Mouse (Mus musculus) lung, embryonic 16.5 days (tissue): ENCODE measurements around the gene Stag2. TPM values are rescaled to one million over a fixed set of nuclear protein-coding genes. Genes with fewer than 3 reads are reported as not detected.

Source experiments
- ATAC-seq: fragments of 200-750 bp; cut with Nextera tagmentation; 2 replicates; pipeline ENCODE4 v1.8.0; 2017; ENCODE audit warnings: low read depth, mild to moderate bottlenecking, moderate library complexity
- H3K27ac ChIP-seq: fragments of 300-500 bp; sonication (generic); 2 replicates; pipeline ENCODE4 v1.5.1; 2014; ENCODE audit warnings: mild to moderate bottlenecking, control low read depth, low read length
- H3K27me3 ChIP-seq: fragments of 300-500 bp; sonication (generic); 2 replicates; pipeline ENCODE4 v1.6.1; 2014; ENCODE audit warnings: low read depth, low read length, mixed read lengths; ENCODE audit not compliant: control insufficient read depth, insufficient read depth
- H3K36me3 ChIP-seq: fragments of 300-500 bp; sonication (generic); 2 replicates; pipeline ENCODE4 v1.6.1; 2014; ENCODE audit warnings: low read length; ENCODE audit not compliant: control insufficient read depth, insufficient read depth
- H3K4me1 ChIP-seq: fragments of 300-500 bp; sonication (generic); replicated peaks from 2 replicates; pipeline ENCODE4 v1.6.1; 2014; ENCODE audit warnings: low read length, mixed read lengths; ENCODE audit not compliant: control insufficient read depth, insufficient read depth
- H3K4me2 ChIP-seq: fragments of 300-500 bp; sonication (generic); 2 replicates; pipeline ENCODE4 v1.6.1; 2014; ENCODE audit warnings: low read depth, low read length, control low read depth
- H3K4me3 ChIP-seq: fragments of 300-500 bp; sonication (generic); 2 replicates; pipeline ENCODE4 v1.5.1; 2014; ENCODE audit warnings: mild to moderate bottlenecking, low read length, control low read depth
- H3K9ac ChIP-seq: fragments of 300-500 bp; sonication (generic); 2 replicates; pipeline ENCODE4 v1.6.1; 2014; ENCODE audit warnings: low read length, control low read depth
- H3K9me3 ChIP-seq: fragments of 300-500 bp; sonication (generic); 2 replicates; pipeline ENCODE4 v1.6.1; 2016; ENCODE audit warnings: low read length; ENCODE audit not compliant: control insufficient read depth
- WGBS: fragments of 180-500 bp; shearing (Covaris S2); extraction: QIAGEN DNeasy Blood & Tissue Kit; methylation state at CpG from one replicate; pipeline ENCODE4 v1.1.7; 2014; 5-methylcytosine and 5-hydroxymethylcytosine counted together
- polyA plus RNA-seq: library from polyadenylated mRNA; unstranded; fragments of >200 nt; fragmentation: Nextera tagmentation; extraction: Ambion mirVana; gene quantifications from 2 replicates; pipeline ENCODE4 v1.2.1, GENCODE M21; 2015

Gene Stag2
- polyA plus RNA-seq, 1 experiment from 2014 or later, result 54.6 TPM

DNA sequence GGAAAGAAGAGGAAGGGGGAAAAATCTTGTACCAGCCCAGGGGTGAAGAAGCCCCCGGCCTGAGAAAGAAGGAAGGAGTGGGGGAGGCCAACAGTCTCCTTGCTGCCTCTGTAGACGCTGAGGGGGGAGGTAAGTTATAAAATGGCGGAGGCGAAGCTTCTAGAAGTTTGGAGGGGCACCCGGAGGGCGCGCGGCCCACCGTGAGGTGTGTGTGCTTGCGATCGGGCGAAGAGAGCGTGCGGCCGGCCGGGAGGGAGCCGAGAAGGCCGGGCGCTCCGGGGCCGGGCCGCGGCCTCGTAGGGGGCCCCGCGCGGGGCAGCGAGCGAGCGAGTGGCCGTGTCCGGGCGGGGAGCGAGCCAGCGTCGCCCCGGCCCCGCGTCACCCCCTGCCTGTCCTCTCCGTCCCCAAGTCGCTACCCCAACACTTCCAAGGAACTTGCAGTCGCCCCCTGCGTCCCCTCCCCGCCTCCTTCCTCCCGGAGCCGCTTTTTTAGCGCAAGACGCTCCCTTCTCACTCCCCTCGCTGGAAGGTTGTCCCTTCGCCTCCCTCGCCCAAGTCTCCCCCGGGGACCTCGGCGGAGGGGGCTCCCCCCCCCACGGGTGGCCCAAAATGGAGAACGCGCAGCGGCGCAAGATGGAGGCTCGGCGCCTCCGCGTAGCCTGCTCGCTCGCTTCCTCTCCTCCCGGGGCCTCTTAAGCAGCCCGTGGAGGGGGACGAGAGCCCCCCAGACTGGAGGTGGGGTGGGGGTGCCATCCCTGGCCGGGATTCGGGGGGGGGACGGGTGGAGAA is 634 bp downstream of the Stag2 start:
- Histone ChIP-seq H3K4me2 (peak overlapping the region; percentile 50), H3K9ac (peak overlapping the region; percentile 94), H3K9me3 (no peaks in the 10 kb centered on the region), H3K27ac (peak overlapping the region; percentile 99), H3K4me1 (peaks cover 5% of the 10 kb centered on the region; the same call in 1 of the 2 replicates), H3K36me3 (no peaks in the 10 kb centered on the region), H3K4me3 (peak overlapping the region; percentile 64), H3K27me3 (no peaks in the 10 kb centered on the region)
- 13% methylated on average over 28 of the region's 71 CpGs for WGBS
- ATAC-seq, result peak; percentile 17

- Histone ChIP-seq H3K36me3 (no peaks in the 10 kb centered on the region), H3K27me3 (no peaks in the 10 kb centered on the region), H3K9me3 (no peaks in the 10 kb centered on the region), H3K4me1 (peaks cover 5% of the 10 kb centered on the region; the same call in 1 of the 2 replicates), H3K9ac (peak overlapping the region; percentile 94), H3K4me3 (peak overlapping the region; percentile 64), H3K4me2 (peak overlapping the region; percentile 55), H3K27ac (peak overlapping the region; percentile 99)
- WGBS, result 12% methylated on average over 19 of the region's 40 CpGs
- peak; percentile 75 for ATAC-seq
These were observed 1.4 kb downstream of the Stag2 start for GRCm38 (mm10) chrX:42150346-42151023.

GRCm38 (mm10) chrX:42151024-42151754 is 2.1 kb downstream of the Stag2 start:
- 14% methylated on average over 25 of the region's 25 CpGs for WGBS
- H3K9me3 ChIP-seq, result no peaks in the 10 kb centered on the region
- peaks cover 5% of the 10 kb centered on the region; the same call in 1 of the 2 replicates for H3K4me1 ChIP-seq
- no peaks in the 10 kb centered on the region for H3K27me3 ChIP-seq
- H3K4me2 ChIP-seq, result peak overlapping the region; percentile 55
- H3K4me3 ChIP-seq, result peak overlapping the region; percentile 61
- peak overlapping the region; percentile 98 for H3K27ac ChIP-seq
- ATAC-seq, result no peak
- peak overlapping the region; percentile 71 for H3K9ac ChIP-seq
- no peaks in the 10 kb centered on the region for H3K36me3 ChIP-seq

GRCm38 (mm10) chrX:42151903-42152369 is 2.8 kb downstream of the Stag2 start:
- Histone ChIP-seq H3K4me2 (peak overlapping the region; percentile 55), H3K4me3 (peak overlapping the region; percentile 61), H3K9me3 (no peaks in the 10 kb centered on the region), H3K27me3 (no peaks in the 10 kb centered on the region), H3K9ac (peak overlapping the region; percentile 71), H3K4me1 (peaks cover 5% of the 10 kb centered on the region; the same call in 1 of the 2 replicates), H3K36me3 (no peaks in the 10 kb centered on the region), H3K27ac (peak overlapping the region; percentile 98)
- ATAC-seq, result peak; percentile 77
- 13% methylated on average over 17 of the region's 17 CpGs for WGBS

DNA sequence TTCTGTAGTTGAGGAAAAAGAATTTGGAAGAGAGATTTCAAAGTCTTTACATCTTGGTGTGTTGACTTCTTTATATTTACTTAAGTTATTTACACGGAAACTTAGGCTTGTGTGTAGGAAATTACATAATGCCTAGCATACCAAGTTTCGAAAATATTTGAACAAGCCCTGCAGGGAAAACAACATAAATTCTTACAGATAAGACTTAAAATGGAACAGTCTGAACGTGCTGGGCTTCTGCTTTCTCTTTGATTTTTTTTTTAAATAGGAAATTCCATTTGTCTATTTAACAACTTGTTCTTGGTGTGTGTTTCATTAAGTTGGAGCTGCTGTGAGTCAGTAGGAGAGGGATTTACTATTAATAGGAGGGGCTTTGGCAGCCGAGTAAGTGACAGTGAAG is 3.9 kb downstream of the Stag2 start:
- Histone ChIP-seq H3K4me1 (peaks cover 3% of the 10 kb centered on the region; the same call in 1 of the 2 replicates), H3K27me3 (no peaks in the 10 kb centered on the region), H3K9me3 (no peaks in the 10 kb centered on the region), H3K4me3 (peak overlapping the region; percentile 61), H3K4me2 (peak overlapping the region; percentile 55), H3K27ac (peak overlapping the region; percentile 49; the same call in 1 of the 2 replicates), H3K36me3 (no peaks in the 10 kb centered on the region), H3K9ac (peak overlapping the region; percentile 41)
- 13% methylated on average over 4 of the region's 4 CpGs for WGBS
- no peak for ATAC-seq

DNA sequence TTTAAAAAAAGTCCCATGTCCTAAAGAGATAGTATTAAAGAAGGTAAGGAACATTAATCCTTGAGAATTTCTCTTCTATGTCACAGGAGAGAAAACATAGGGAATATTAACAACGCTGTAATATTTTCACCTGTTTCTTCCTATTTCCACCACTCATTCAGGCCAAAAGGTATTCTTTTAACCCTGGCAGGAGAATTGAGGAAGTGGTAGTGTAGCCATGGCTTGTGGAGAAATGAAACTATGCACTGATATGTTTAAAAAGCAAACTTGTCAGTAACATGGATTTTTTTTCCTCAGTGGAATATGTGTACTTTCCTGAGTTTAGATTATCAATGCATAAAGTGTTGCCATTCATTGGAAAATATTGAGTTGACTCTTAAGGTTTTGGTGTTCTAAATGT is 16.3 kb downstream of the Stag2 start:
- Histone ChIP-seq H3K4me3 (no peak overlapping the region), H3K9me3 (no peaks in the 10 kb centered on the region), H3K9ac (no peak overlapping the region), H3K27me3 (no peaks in the 10 kb centered on the region), H3K4me1 (no peaks in the 10 kb centered on the region), H3K36me3 (no peaks in the 10 kb centered on the region), H3K4me2 (no peak overlapping the region), H3K27ac (no peak overlapping the region)
- no peak for ATAC-seq
- WGBS, result 86% methylated on average over 1 of the region's 1 CpGs

DNA sequence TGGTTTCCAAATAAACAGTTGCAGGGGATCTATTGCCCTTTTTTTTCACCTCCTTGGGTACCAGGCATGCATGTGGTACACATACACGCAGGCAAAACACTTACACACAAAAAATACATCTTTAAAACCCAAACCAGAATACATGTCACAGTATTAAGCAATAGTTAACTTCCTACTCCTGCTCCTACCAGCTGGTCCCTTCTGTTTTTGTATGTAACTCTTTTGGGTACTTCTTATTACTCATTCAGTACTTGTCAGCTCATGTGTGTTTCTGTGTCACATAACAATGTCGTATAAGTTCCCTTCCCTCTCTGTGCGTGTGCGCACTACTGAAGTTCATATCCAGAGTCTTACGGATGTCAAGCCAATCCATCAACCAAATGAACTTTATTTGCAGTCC is 21.7 kb downstream of the Stag2 start:
- no peaks in the 10 kb centered on the region for H3K4me1 ChIP-seq
- H3K4me3 ChIP-seq, result no peak overlapping the region
- no peaks in the 10 kb centered on the region for H3K36me3 ChIP-seq
- no peak overlapping the region for H3K4me2 ChIP-seq
- no peak overlapping the region for H3K27ac ChIP-seq
- WGBS, result 82% methylated on average over 5 of the region's 5 CpGs
- no peaks in the 10 kb centered on the region for H3K9me3 ChIP-seq
- no peaks in the 10 kb centered on the region for H3K27me3 ChIP-seq
- no peak for ATAC-seq
- no peak overlapping the region for H3K9ac ChIP-seq

- Histone ChIP-seq H3K4me3 (no peak overlapping the region), H3K27me3 (no peaks in the 10 kb centered on the region), H3K4me1 (no peaks in the 10 kb centered on the region), H3K27ac (no peak overlapping the region), H3K9me3 (no peaks in the 10 kb centered on the region), H3K4me2 (no peak overlapping the region), H3K9ac (no peak overlapping the region), H3K36me3 (no peaks in the 10 kb centered on the region)
- WGBS, result 58% methylated on average over 3 of the region's 3 CpGs
- no peak for ATAC-seq
These were observed 38.5 kb downstream of the Stag2 start for GRCm38 (mm10) chrX:42187590-42187989.
